Mouse (Mus musculus): ENCODE measurements at regions not wholly inside any gene's neighbourhood (a gene's known extent, or its start where the extent isn't known, plus 50 kb on each side); places are given as distances from the start of the nearest gene placed in this dataset.
A peak's percentile ranks its signal among the peaks of the same experiment; 100 is the strongest.
"Not testable (repeated sequence)": the region's sequence is repeated elsewhere in the genome, so short reads cannot be mapped to it uniquely, and the experiment has no call there.

DNA sequence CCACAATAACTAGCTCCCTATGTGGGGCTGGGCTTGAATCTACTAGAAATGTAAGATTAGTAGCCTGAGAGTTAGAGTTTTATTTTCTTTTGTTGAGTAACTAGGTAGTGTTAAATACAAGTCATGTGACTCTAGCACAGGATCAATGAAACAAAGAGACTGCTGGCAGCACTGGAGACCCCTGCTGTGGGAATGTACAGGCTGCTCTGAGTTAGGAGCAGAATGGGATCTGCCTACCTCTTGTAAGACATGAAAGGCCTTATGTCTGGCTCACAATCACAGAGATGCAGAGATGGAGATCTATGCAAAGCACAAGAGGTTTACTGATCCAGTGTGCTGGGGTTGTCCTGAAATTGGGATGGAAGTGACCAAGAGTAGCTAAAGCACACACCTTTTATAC lies 193.9 kb upstream of the Kcnmb2 start:
- peak; percentile 3 for DNase-seq (ENCODE audit: low read depth, low spot score)

GRCm38 (mm10) chr3:31741289-31741688 lies 161.0 kb upstream of the Kcnmb2 start:
- no peak for DNase-seq (ENCODE audit: low read depth, low spot score)

DNA sequence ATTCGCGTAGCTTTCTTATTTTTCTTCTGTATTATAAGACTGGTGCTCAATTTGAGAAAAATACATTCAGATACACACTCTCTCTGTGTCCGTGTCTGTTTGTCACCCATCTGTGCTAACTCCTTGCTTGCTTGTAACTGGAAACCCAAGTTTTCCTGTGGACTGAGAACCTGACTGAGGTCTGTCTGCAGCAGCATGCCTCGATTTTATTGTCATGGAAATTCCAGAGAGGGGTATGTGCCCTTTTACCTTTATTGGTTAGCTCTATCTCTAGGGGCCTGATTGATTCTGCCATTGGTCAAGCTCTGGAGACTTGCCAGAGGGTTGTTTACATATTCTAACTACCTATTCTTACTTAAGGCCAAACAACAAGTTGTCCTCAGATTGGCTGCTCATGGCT lies 146.4 kb upstream of the Kcnmb2 start:
- DNase-seq (ENCODE audit: low read depth, low spot score), result peak; percentile 53

DNA sequence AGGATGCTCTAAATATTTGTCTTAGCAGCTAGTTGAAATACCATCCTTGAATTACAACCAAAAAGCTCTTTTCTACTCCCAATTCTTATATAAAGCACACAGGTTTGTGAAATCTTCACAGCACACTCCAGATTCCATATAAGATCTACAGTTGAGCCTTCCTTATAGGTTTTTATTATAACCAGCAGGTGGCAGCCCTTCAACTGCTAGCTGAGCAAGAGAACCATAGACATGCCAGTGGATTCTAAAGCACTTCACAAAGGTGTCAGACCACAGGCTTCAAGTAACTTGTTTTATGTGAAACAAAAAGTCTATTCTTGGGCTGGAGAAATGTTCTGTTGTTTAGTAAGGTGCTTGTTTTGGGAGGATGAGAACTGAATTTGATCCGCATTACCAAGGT lies 133.1 kb upstream of the Kcnmb2 start:
- peak; percentile 72 for DNase-seq (ENCODE audit: low read depth, low spot score)

GRCm38 (mm10) chr3:31790342-31790970 lies 111.9 kb upstream of the Kcnmb2 start:
- DNase-seq (ENCODE audit: low read depth, low spot score), result peak; percentile 61

DNA sequence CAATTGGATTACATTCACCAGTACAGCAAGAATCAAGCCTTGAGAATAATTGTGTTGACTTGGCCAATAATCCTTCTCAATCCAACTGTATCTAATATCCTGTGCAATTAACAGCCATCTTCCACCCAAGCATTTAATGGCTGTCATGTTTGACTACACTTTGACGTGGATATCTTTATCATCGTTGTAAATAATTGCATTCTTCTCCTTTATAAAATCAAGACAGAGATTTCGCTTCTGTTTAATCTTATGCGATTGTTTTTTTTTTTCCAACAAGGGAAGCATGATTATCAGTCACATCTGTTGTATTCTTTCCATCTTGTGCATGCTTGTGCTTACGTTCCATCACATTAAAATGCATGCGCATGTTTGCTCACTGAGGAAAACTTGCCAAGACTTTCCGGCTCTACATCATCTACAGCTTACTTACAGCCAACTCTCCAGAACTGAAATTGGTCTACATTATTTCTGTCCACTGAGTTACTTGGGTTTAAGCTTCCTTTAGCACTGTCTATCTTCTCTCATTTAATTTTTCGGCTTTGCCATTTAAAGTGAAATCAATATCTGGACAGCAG lies 108.8 kb upstream of the Kcnmb2 start:
- no peak for DNase-seq (ENCODE audit: low read depth, low spot score)

- no peak for DNase-seq (ENCODE audit: low read depth, low spot score)
These were observed 105.7 kb upstream of the Kcnmb2 start for GRCm38 (mm10) chr3:31796621-31797020.

GRCm38 (mm10) chr3:31799192-31799591 lies 103.1 kb upstream of the Kcnmb2 start:
- no peak for DNase-seq (ENCODE audit: low read depth, low spot score)

DNA sequence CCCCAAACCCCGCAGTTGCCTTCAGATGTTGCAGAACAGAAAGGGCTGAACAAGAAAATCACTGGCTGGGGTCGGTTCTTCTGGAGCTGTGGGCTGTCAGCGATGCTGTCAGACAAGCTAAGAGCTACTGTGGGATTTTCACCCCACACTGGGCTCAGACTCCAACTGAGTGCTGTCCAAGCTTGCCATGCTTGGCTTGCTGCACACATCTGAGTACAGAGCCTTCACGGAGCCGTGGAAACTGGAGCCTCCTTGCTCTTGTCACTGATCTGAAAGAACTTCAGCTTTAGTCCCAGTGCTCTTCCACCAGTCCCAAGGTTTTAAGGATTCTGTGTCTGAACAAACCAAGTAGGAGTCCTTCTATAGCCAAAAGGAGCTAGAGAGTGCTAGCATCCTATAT lies 98.3 kb upstream of the Kcnmb2 start:
- DNase-seq (ENCODE audit: low read depth, low spot score), result no peak

GRCm38 (mm10) chr3:31807741-31808140 lies 94.6 kb upstream of the Kcnmb2 start:
- no peak for DNase-seq (ENCODE audit: low read depth, low spot score)

GRCm38 (mm10) chr3:31809131-31809530 lies 93.2 kb upstream of the Kcnmb2 start:
- DNase-seq (ENCODE audit: low read depth, low spot score), result not testable (repeated sequence)

DNA sequence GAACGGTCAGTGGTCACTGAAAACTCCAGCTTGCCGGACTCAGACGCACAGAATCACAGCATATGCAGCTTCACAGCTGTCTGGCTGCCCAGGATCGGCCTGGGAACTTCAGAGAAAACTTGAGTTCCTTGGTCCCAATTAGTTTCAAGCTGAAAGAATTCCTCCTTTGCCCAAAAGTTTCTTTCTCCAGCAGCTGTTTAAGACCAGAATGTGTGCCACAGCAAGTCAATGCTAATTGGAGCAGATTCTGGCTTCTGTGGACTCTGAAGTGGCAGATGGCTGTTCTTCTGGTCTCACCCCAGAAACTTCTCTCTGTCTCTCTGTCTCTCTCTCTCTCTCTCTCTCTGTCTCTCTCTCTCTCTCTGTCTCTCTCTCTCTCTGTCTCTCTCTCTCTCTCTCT lies 91.1 kb upstream of the Kcnmb2 start:
- no peak for DNase-seq (ENCODE audit: low read depth, low spot score)

GRCm38 (mm10) chr3:31831913-31832312 lies 70.4 kb upstream of the Kcnmb2 start:
- DNase-seq (ENCODE audit: low read depth, low spot score), result no peak

- DNase-seq (ENCODE audit: low read depth, low spot score), result no peak
These were observed 61.1 kb upstream of the Kcnmb2 start for GRCm38 (mm10) chr3:31841253-31841652.

GRCm38 (mm10) chr3:31847087-31847486 lies 55.2 kb upstream of the Kcnmb2 start:
- no peak for DNase-seq (ENCODE audit: low read depth, low spot score)
